In the genomic region with DNA sequence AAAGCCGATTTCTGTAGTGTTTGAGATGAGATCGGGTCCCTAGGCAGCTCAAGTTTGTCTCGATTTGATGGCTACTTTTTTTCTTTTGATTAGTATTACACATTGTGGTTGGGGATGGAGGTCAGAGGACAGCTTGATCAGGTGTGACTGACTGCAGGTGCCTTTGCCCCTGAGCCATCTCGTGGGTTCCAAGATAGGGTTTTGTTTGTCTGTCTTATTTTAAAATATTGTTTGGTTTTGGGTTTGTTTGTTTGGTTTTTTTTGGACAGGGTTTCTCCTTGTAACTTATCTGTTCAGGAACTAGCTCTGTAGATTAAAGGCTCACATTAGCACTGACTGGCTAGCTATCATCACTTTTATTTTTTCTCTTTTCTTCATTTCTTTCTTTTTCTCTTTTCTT, we compare ENCODE assay signal across 14 mouse cellular contexts. TPM values are rescaled to one million over a fixed set of nuclear protein-coding genes. Genes with fewer than 3 reads are reported as not detected.
DNase-seq lines count a peak whose midpoint lies in the region; ATAC-seq lines count a peak whose summit lies in the region.
"Had no signal": no experiment of that assay in that cellular context is flagged by ENCODE, and none has a peak within 500 bp of the region (broad histone marks: within the 10 kb centered on the region; RNA-seq: fewer than 3 reads in every experiment).

No protein-coding gene starts in this region.

- H3K4me2 ChIP-seq in heart, embryonic 14.5 days (ENCODE audit: low read length), result no peak overlapping the region
- no peak overlapping the region for H3K4me2 ChIP-seq in lung, embryonic 15.5 days
- H3K4me2 ChIP-seq in embryonic facial prominence, embryonic 13.5 days, result no peak overlapping the region
- no peak overlapping the region for H3K4me2 ChIP-seq in liver, embryonic 13.5 days

- H3K9ac ChIP-seq in heart, embryonic 14.5 days (ENCODE audit: low read length), result no peak overlapping the region
- no peak overlapping the region for H3K9ac ChIP-seq in lung, embryonic 15.5 days
- no peak overlapping the region for H3K9ac ChIP-seq in embryonic facial prominence, embryonic 13.5 days
- H3K9ac ChIP-seq in liver, embryonic 13.5 days, result 0 out of 2 replicates have a peak overlapping the region, but pooled peaks have one; percentile 1

- no peaks in the 10 kb centered on the region for H3K9me3 ChIP-seq in heart, embryonic 14.5 days (ENCODE audit: control insufficient read depth, low read length)
- no peaks in the 10 kb centered on the region for H3K9me3 ChIP-seq in lung, embryonic 15.5 days
- H3K9me3 ChIP-seq in embryonic facial prominence, embryonic 13.5 days, result no peaks in the 10 kb centered on the region
- H3K9me3 ChIP-seq in liver, embryonic 13.5 days (replicated peaks), result no peaks in the 10 kb centered on the region

- intact Hi-C loops in heart, postnatal 10 days (cut with DNase I), result no loop called here

- no peak overlapping the region for H3K4me3 ChIP-seq in heart, embryonic 14.5 days (ENCODE audit: control insufficient read depth in 1 of 2, insufficient read depth in 1 of 2, low read depth in 1 of 2, low read length in 2 of 2)
- H3K4me3 ChIP-seq in lung, embryonic 15.5 days, result no peak overlapping the region
- H3K4me3 ChIP-seq in embryonic facial prominence, embryonic 13.5 days, result no peak overlapping the region
- no peak overlapping the region for H3K4me3 ChIP-seq in liver, embryonic 13.5 days (replicated peaks)

- WGBS in heart, embryonic 14.5 days, result 79% methylated on average over 4 of the region's 4 CpGs
- WGBS in lung, embryonic 15.5 days, result 71% methylated on average over 4 of the region's 4 CpGs
- 76% methylated on average over 4 of the region's 4 CpGs for WGBS in embryonic facial prominence, embryonic 13.5 days
- WGBS in liver, embryonic 13.5 days (ENCODE audit: insufficient replicate concordance), result 65% methylated on average over 4 of the region's 4 CpGs

- no peak for DNase-seq in heart, postnatal 10 days
- DNase-seq in lung, postnatal 25 days (ENCODE audit: low spot score), result no peak
- no peak for DNase-seq in liver, embryonic 13.5 days
- DNase-seq in gastrocnemius, postnatal 25 days, result no peak
- no peak for DNase-seq in kidney, postnatal 14 days
- DNase-seq: adrenal gland, postnatal 10 days; kidney, adult 18-20 months; thymus, adult 2 months had no signal

- H3K27ac ChIP-seq in heart, embryonic 14.5 days (replicated peaks in 1 of 2; ENCODE audit: control insufficient read depth in 1 of 2, insufficient read depth in 1 of 2, low read depth in 2 of 2, low read length in 2 of 2), result peak overlapping the region; percentile 65 to 77
- H3K27ac ChIP-seq in lung, embryonic 15.5 days, result peak overlapping the region; percentile 46; the same call in 1 of the 2 replicates
- H3K27ac ChIP-seq in embryonic facial prominence, embryonic 13.5 days, result peak overlapping the region; percentile 78
- peak overlapping the region; percentile 21; the same call in 1 of the 2 replicates for H3K27ac ChIP-seq in liver, embryonic 13.5 days

- peaks cover 20% of the 10 kb centered on the region for H3K36me3 ChIP-seq in heart, embryonic 14.5 days (ENCODE audit: control insufficient read depth, insufficient read depth, low read length)
- H3K36me3 ChIP-seq in lung, embryonic 15.5 days, result peaks cover 4% of the 10 kb centered on the region; the same call in 1 of the 2 replicates
- H3K36me3 ChIP-seq in embryonic facial prominence, embryonic 13.5 days, result peaks cover 4% of the 10 kb centered on the region
- peaks cover 15% of the 10 kb centered on the region for H3K36me3 ChIP-seq in liver, embryonic 13.5 days

- peaks cover 21 to 35% of the 10 kb centered on the region in 2 experiments for H3K4me1 ChIP-seq in heart, embryonic 14.5 days (ENCODE audit: control insufficient read depth in 2 of 2, insufficient read depth in 2 of 2, low read length in 2 of 2)
- H3K4me1 ChIP-seq in lung, embryonic 15.5 days, result peaks cover 44% of the 10 kb centered on the region
- H3K4me1 ChIP-seq in embryonic facial prominence, embryonic 13.5 days, result peaks cover 59% of the 10 kb centered on the region
- peaks cover 55% of the 10 kb centered on the region for H3K4me1 ChIP-seq in liver, embryonic 13.5 days (replicated peaks)

- H3K27me3 ChIP-seq in heart, embryonic 14.5 days (ENCODE audit: control insufficient read depth, insufficient read depth, low read length), result no peaks in the 10 kb centered on the region
- no peaks in the 10 kb centered on the region for H3K27me3 ChIP-seq in lung, embryonic 15.5 days
- H3K27me3 ChIP-seq in embryonic facial prominence, embryonic 13.5 days, result no peaks in the 10 kb centered on the region
- no peaks in the 10 kb centered on the region for H3K27me3 ChIP-seq in liver, embryonic 13.5 days

- no peak for ATAC-seq in heart, embryonic 14.5 days (ENCODE audit: insufficient number of reproducible peaks, insufficient read depth, low FRiP score, low read depth)
- ATAC-seq in lung, embryonic 15.5 days (ENCODE audit: borderline replicate concordance, extremely low read depth, low FRiP score, low TSS enrichment), result no peak
- ATAC-seq in embryonic facial prominence, embryonic 13.5 days (ENCODE audit: insufficient number of reproducible peaks, insufficient read depth, low FRiP score, low TSS enrichment, low read depth), result no peak
- no peak for ATAC-seq in liver, embryonic 13.5 days (ENCODE audit: low read depth)

RNA-seq across cellular contexts. Expression of a gene that starts 0.9 kb away (rescaled TPM):
- polyA plus RNA-seq in heart, embryonic 14.5 days (2014; fragmentation: Nextera tagmentation; extraction: Ambion mirVana), result 1,771 and 1,859 TPM in 2 replicates
- total RNA-seq in heart, postnatal 10 days (2021), result 100 to 1,000 TPM; 231 to 243 TPM
- 1,793 and 1,844 TPM in 2 replicates for polyA plus RNA-seq in lung, embryonic 15.5 days (2015; fragmentation: Nextera tagmentation; extraction: Ambion mirVana)
- 1,290 and 1,439 TPM in 2 replicates for polyA plus RNA-seq in embryonic facial prominence, embryonic 13.5 days (2015; fragmentation: Nextera tagmentation; extraction: Ambion mirVana)
- 783 and 784 TPM in 2 replicates for polyA plus RNA-seq in liver, embryonic 13.5 days (2015; fragmentation: Nextera tagmentation; extraction: Ambion mirVana)
- total RNA-seq in gastrocnemius, postnatal 25 days (2021), result 100 to 1,000 TPM; 112 to 141 TPM

RNA-seq across cellular contexts. Expression of a gene that starts 34.5 kb away (rescaled TPM):
- polyA plus RNA-seq in heart, embryonic 14.5 days (2014; fragmentation: Nextera tagmentation; extraction: Ambion mirVana), result not detected in 2 replicates
- total RNA-seq in heart, postnatal 10 days (2021), result not detected
- polyA plus RNA-seq in lung, embryonic 15.5 days (2015; fragmentation: Nextera tagmentation; extraction: Ambion mirVana), result not detected in 2 replicates
- 0.23 TPM in 1 of 2 replicates, not detected in the other for polyA plus RNA-seq in embryonic facial prominence, embryonic 13.5 days (2015; fragmentation: Nextera tagmentation; extraction: Ambion mirVana)
- polyA plus RNA-seq in liver, embryonic 13.5 days (2015; fragmentation: Nextera tagmentation; extraction: Ambion mirVana), result not detected in 2 replicates
- not detected for total RNA-seq in gastrocnemius, postnatal 25 days (2021)
- polyA plus RNA-seq: cortical plate, adult 2 months; forebrain, embryonic 11.5 days; spleen, adult 2 months had no signal

RNA-seq across cellular contexts. Expression of a gene that starts 45.9 kb away (rescaled TPM):
- polyA plus RNA-seq in heart, embryonic 14.5 days (2014; fragmentation: Nextera tagmentation; extraction: Ambion mirVana), result 25.9 and 28.5 TPM in 2 replicates
- total RNA-seq in heart, postnatal 10 days (2021), result 10 to 100 TPM; 62.1 to 68.0 TPM
- polyA plus RNA-seq in lung, embryonic 15.5 days (2015; fragmentation: Nextera tagmentation; extraction: Ambion mirVana), result 25.8 and 31.9 TPM in 2 replicates
- 23.3 and 26.3 TPM in 2 replicates for polyA plus RNA-seq in embryonic facial prominence, embryonic 13.5 days (2015; fragmentation: Nextera tagmentation; extraction: Ambion mirVana)
- 5.9 and 7.5 TPM in 2 replicates for polyA plus RNA-seq in liver, embryonic 13.5 days (2015; fragmentation: Nextera tagmentation; extraction: Ambion mirVana)
- 10 to 100 TPM; 51.0 to 56.4 TPM for total RNA-seq in gastrocnemius, postnatal 25 days (2021)

Comparison
In these comparisons a context has a peak if more than half of its experiments do, and no peak if none do; other contexts are left out.
1. H3K27ac ChIP-seq: peak in every context shown above with its lines; median percentile 78 in embryonic facial prominence, embryonic 13.5 days; 71 in heart, embryonic 14.5 days; 46 in lung, embryonic 15.5 days; 21 in liver, embryonic 13.5 days.